Mouse (Mus musculus): ENCODE measurements around the gene Pqbp1. TPM values are rescaled to one million over a fixed set of nuclear protein-coding genes. Genes with fewer than 3 reads are reported as not detected.
"Not testable (repeated sequence)": the region's sequence is repeated elsewhere in the genome, so short reads cannot be mapped to it uniquely, and the experiment has no call there.

Gene Pqbp1
- polyA plus RNA-seq, 1 experiment from 2014 or later = 90.5 TPM

- Histone ChIP-seq H3K36me3 (ENCODE audit: control insufficient read depth, insufficient read depth, low read length) (no peaks in the 10 kb centered on the region; the same call in 1 of the 2 replicates), H3K4me3 (ENCODE audit: low read depth, low read length) (no peak overlapping the region), H3K27ac (ENCODE audit: low read depth) (no peak overlapping the region), H3K9me3 (ENCODE audit: control insufficient read depth, low read length) (no peaks in the 10 kb centered on the region), H3K27me3 (replicated peaks; ENCODE audit: control insufficient read depth, insufficient read depth, low read length) (peaks cover 47% of the 10 kb centered on the region), H3K4me1 (replicated peaks; ENCODE audit: control insufficient read depth, insufficient read depth, low read length) (no peaks in the 10 kb centered on the region), H3K9ac (ENCODE audit: low read length) (no peak overlapping the region), H3K4me2 (ENCODE audit: low read length) (no peak overlapping the region)
- ATAC-seq (replicated peaks; ENCODE audit: low FRiP score, low TSS enrichment, low read depth) (no peak), DNase-seq (ENCODE audit: low spot score) (no peak)
- WGBS = 18% methylated on average over 10 of the region's 10 CpGs
Measured at GRCm38 (mm10) chrX:7927116-7927515, 28.0 kb upstream of the Pqbp1 start.

GRCm38 (mm10) chrX:7926266-7926665, 27.2 kb upstream of the Pqbp1 start:
- H3K4me3 ChIP-seq (ENCODE audit: low read depth, low read length) = no peak overlapping the region
- ATAC-seq (replicated peaks; ENCODE audit: low FRiP score, low TSS enrichment, low read depth) (no peak), DNase-seq (ENCODE audit: low spot score) (no peak)
- H3K4me1 ChIP-seq (replicated peaks; ENCODE audit: control insufficient read depth, insufficient read depth, low read length) = no peaks in the 10 kb centered on the region
- H3K9me3 ChIP-seq (ENCODE audit: control insufficient read depth, low read length) = no peaks in the 10 kb centered on the region
- H3K27ac ChIP-seq (ENCODE audit: low read depth) = no peak overlapping the region
- H3K27me3 ChIP-seq (replicated peaks; ENCODE audit: control insufficient read depth, insufficient read depth, low read length) = peaks cover 56% of the 10 kb centered on the region
- H3K36me3 ChIP-seq (ENCODE audit: control insufficient read depth, insufficient read depth, low read length) = no peaks in the 10 kb centered on the region; the same call in 1 of the 2 replicates
- no peak overlapping the region for H3K9ac ChIP-seq (ENCODE audit: low read length)
- no peak overlapping the region for H3K4me2 ChIP-seq (ENCODE audit: low read length)
- WGBS = 67% methylated on average over 6 of the region's 6 CpGs

GRCm38 (mm10) chrX:7922032-7922431, 23.0 kb upstream of the Pqbp1 start:
- H3K4me1 ChIP-seq (replicated peaks; ENCODE audit: control insufficient read depth, insufficient read depth, low read length) = no peaks in the 10 kb centered on the region
- WGBS = 8% methylated on average over 32 of the region's 48 CpGs
- H3K27ac ChIP-seq (ENCODE audit: low read depth) = no peak overlapping the region
- ATAC-seq (replicated peaks; ENCODE audit: low FRiP score, low TSS enrichment, low read depth) = no peak
- H3K4me2 ChIP-seq (ENCODE audit: low read length) = peak overlapping the region; percentile 34
- no peak overlapping the region for H3K9ac ChIP-seq (ENCODE audit: low read length)
- H3K27me3 ChIP-seq (replicated peaks; ENCODE audit: control insufficient read depth, insufficient read depth, low read length) = peaks cover 62% of the 10 kb centered on the region
- H3K9me3 ChIP-seq (ENCODE audit: control insufficient read depth, low read length) = no peaks in the 10 kb centered on the region
- no peak for DNase-seq (ENCODE audit: low spot score)
- H3K36me3 ChIP-seq (ENCODE audit: control insufficient read depth, insufficient read depth, low read length) = no peaks in the 10 kb centered on the region
- H3K4me3 ChIP-seq (ENCODE audit: low read depth, low read length) = peak overlapping the region; percentile 9; the same call in 1 of the 2 replicates

- peaks cover 51% of the 10 kb centered on the region for H3K27me3 ChIP-seq (replicated peaks; ENCODE audit: control insufficient read depth, insufficient read depth, low read length)
- ATAC-seq (replicated peaks; ENCODE audit: low FRiP score, low TSS enrichment, low read depth) (no peak), DNase-seq (ENCODE audit: low spot score) (no peak)
- no peak within 1 kb of the TSS for H3K9ac ChIP-seq (ENCODE audit: low read length)
- no peaks in the 10 kb centered on the region for H3K36me3 ChIP-seq (ENCODE audit: control insufficient read depth, insufficient read depth, low read length)
- peak within 1 kb of the TSS; percentile 32; the same call in 1 of the 2 replicates for H3K4me2 ChIP-seq (ENCODE audit: low read length)
- H3K4me1 ChIP-seq (replicated peaks; ENCODE audit: control insufficient read depth, insufficient read depth, low read length) = no peaks in the 10 kb centered on the region
- H3K9me3 ChIP-seq (ENCODE audit: control insufficient read depth, low read length) = no peaks in the 10 kb centered on the region
- H3K27ac ChIP-seq (ENCODE audit: low read depth) = no peak within 1 kb of the TSS
- H3K4me3 ChIP-seq (ENCODE audit: low read depth, low read length) = 0 out of 2 replicates have a peak within 1 kb of the TSS, but pooled peaks have one; percentile 18
- WGBS = 19% methylated on average over 33 of the region's 40 CpGs
Measured at GRCm38 (mm10) chrX:7919601-7920383, 20.7 kb upstream of the Pqbp1 start, which contains the start of gene Pcsk1n. Gene Pcsk1n, plus strand, starts transcription at chrX:7919822.

- H3K9me3 ChIP-seq (ENCODE audit: control insufficient read depth, low read length); ATAC-seq (replicated peaks; ENCODE audit: low FRiP score, low TSS enrichment, low read depth); H3K4me1 ChIP-seq (replicated peaks; ENCODE audit: control insufficient read depth, insufficient read depth, low read length); H3K9ac ChIP-seq (ENCODE audit: low read length); DNase-seq (ENCODE audit: low spot score); H3K4me3 ChIP-seq (ENCODE audit: low read depth, low read length); H3K27ac ChIP-seq (ENCODE audit: low read depth); H3K4me2 ChIP-seq (ENCODE audit: low read length); H3K36me3 ChIP-seq (ENCODE audit: control insufficient read depth, insufficient read depth, low read length): not testable (repeated sequence)
- WGBS = 72% methylated on average over 6 of the region's 6 CpGs
- peaks cover 34% of the 10 kb centered on the region for H3K27me3 ChIP-seq (replicated peaks; ENCODE audit: control insufficient read depth, insufficient read depth, low read length)
Measured at GRCm38 (mm10) chrX:7917960-7918359, 18.9 kb upstream of the Pqbp1 start.

GRCm38 (mm10) chrX:7915669-7916068, 16.6 kb upstream of the Pqbp1 start:
- not testable (repeated sequence) for H3K4me3 ChIP-seq (ENCODE audit: low read depth, low read length); ATAC-seq (replicated peaks; ENCODE audit: low FRiP score, low TSS enrichment, low read depth); H3K36me3 ChIP-seq (ENCODE audit: control insufficient read depth, insufficient read depth, low read length); DNase-seq (ENCODE audit: low spot score); H3K4me1 ChIP-seq (replicated peaks; ENCODE audit: control insufficient read depth, insufficient read depth, low read length); H3K9ac ChIP-seq (ENCODE audit: low read length); H3K4me2 ChIP-seq (ENCODE audit: low read length); H3K9me3 ChIP-seq (ENCODE audit: control insufficient read depth, low read length); H3K27ac ChIP-seq (ENCODE audit: low read depth)
- WGBS = 24% methylated on average over 3 of the region's 3 CpGs
- peaks cover 11% of the 10 kb centered on the region for H3K27me3 ChIP-seq (replicated peaks; ENCODE audit: control insufficient read depth, insufficient read depth, low read length)

GRCm38 (mm10) chrX:7910473-7910872, 11.4 kb upstream of the Pqbp1 start:
- no peak for ATAC-seq (replicated peaks; ENCODE audit: low FRiP score, low TSS enrichment, low read depth)
- Histone ChIP-seq H3K27ac (ENCODE audit: low read depth) (no peak overlapping the region), H3K4me1 (replicated peaks; ENCODE audit: control insufficient read depth, insufficient read depth, low read length) (no peaks in the 10 kb centered on the region), H3K9ac (ENCODE audit: low read length) (no peak overlapping the region), H3K36me3 (ENCODE audit: control insufficient read depth, insufficient read depth, low read length) (no peaks in the 10 kb centered on the region), H3K9me3 (ENCODE audit: control insufficient read depth, low read length) (no peaks in the 10 kb centered on the region), H3K4me2 (ENCODE audit: low read length) (no peak overlapping the region), H3K4me3 (ENCODE audit: low read depth, low read length) (no peak overlapping the region), H3K27me3 (replicated peaks; ENCODE audit: control insufficient read depth, insufficient read depth, low read length) (no peaks in the 10 kb centered on the region)
- 53% methylated on average over 5 of the region's 6 CpGs for WGBS
- DNase-seq (ENCODE audit: low spot score) = no peak

- not testable (repeated sequence) for ATAC-seq (replicated peaks; ENCODE audit: low FRiP score, low TSS enrichment, low read depth); DNase-seq (ENCODE audit: low spot score); H3K4me3 ChIP-seq (ENCODE audit: low read depth, low read length); H3K9me3 ChIP-seq (ENCODE audit: control insufficient read depth, low read length); H3K36me3 ChIP-seq (ENCODE audit: control insufficient read depth, insufficient read depth, low read length); H3K27me3 ChIP-seq (replicated peaks; ENCODE audit: control insufficient read depth, insufficient read depth, low read length); H3K27ac ChIP-seq (ENCODE audit: low read depth); H3K4me1 ChIP-seq (replicated peaks; ENCODE audit: control insufficient read depth, insufficient read depth, low read length); H3K4me2 ChIP-seq (ENCODE audit: low read length); H3K9ac ChIP-seq (ENCODE audit: low read length)
- WGBS = 89% methylated on average over 4 of the region's 4 CpGs
Measured at GRCm38 (mm10) chrX:7909242-7909641, 10.2 kb upstream of the Pqbp1 start, which contains the start of gene Gm10490. Gene Gm10490, plus strand, starts transcription at chrX:7909542.

- DNase-seq (ENCODE audit: low spot score) (no peak), ATAC-seq (replicated peaks; ENCODE audit: low FRiP score, low TSS enrichment, low read depth) (no peak)
- Histone ChIP-seq H3K9me3 (ENCODE audit: control insufficient read depth, low read length) (no peaks in the 10 kb centered on the region), H3K9ac (ENCODE audit: low read length) (no peak within 1 kb of the TSS), H3K4me2 (ENCODE audit: low read length) (no peak within 1 kb of the TSS), H3K36me3 (ENCODE audit: control insufficient read depth, insufficient read depth, low read length) (no peaks in the 10 kb centered on the region), H3K4me3 (ENCODE audit: low read depth, low read length) (no peak within 1 kb of the TSS), H3K27me3 (replicated peaks; ENCODE audit: control insufficient read depth, insufficient read depth, low read length) (no peaks in the 10 kb centered on the region), H3K4me1 (replicated peaks; ENCODE audit: control insufficient read depth, insufficient read depth, low read length) (no peaks in the 10 kb centered on the region), H3K27ac (ENCODE audit: low read depth) (no peak within 1 kb of the TSS)
- WGBS = 82% methylated on average over 5 of the region's 5 CpGs
Measured at GRCm38 (mm10) chrX:7907735-7908134, 8.7 kb upstream of the Pqbp1 start, which contains the start of gene Gm10491. Gene Gm10491, minus strand, starts transcription at chrX:7907835.
